Mouse (Mus musculus): ENCODE measurements around the gene Gnaq.

- no peak for TF ChIP-seq POLR2A (IDR thresholded peaks at IDR 0.05; ENCODE audit: borderline replicate concordance, low read depth, low read length)
- TF ChIP-seq CTCF (IDR thresholded peaks at IDR 0.05; ENCODE audit: low read depth, low read length), result no peak
Observed at GRCm38 (mm10) chr19:16168192-16168591, 35.6 kb downstream of the Gnaq start.

All from bone marrow macrophage, adult 2 months (primary cell).